Mouse (Mus musculus): ENCODE measurements around the gene Gm20518.

Gene Gm20518

GRCm38 (mm10) chr16:17893923-17894322, 2.5 kb upstream of the Gm20518 start, which contains the start of gene Tssk1:
Tssk1 (plus strand) TSS chr16:17894223.
- no peak for DNase-seq

GRCm38 (mm10) chr16:17892606-17893005, 1.1 kb upstream of the Gm20518 start:
- DNase-seq: peak; percentile 87

GRCm38 (mm10) chr16:17890917-17891566, 429 bp downstream of the Gm20518 start:
- peak; percentile 91 for DNase-seq

GRCm38 (mm10) chr16:17890342-17890727, 1.1 kb downstream of the Gm20518 start:
- DNase-seq: no peak

- DNase-seq: no peak
Measured at GRCm38 (mm10) chr16:17889689-17890341, 1.7 kb downstream of the Gm20518 start.

GRCm38 (mm10) chr16:17884116-17884515, 7.4 kb downstream of the Gm20518 start:
- DNase-seq: no peak

GRCm38 (mm10) chr16:17882196-17882595, 9.3 kb downstream of the Gm20518 start:
- DNase-seq: no peak

GRCm38 (mm10) chr16:17879571-17879970, 11.9 kb downstream of the Gm20518 start:
- no peak for DNase-seq

GRCm38 (mm10) chr16:17876096-17876495, 15.4 kb downstream of the Gm20518 start:
- no peak for DNase-seq

GRCm38 (mm10) chr16:17875174-17875573, 16.3 kb downstream of the Gm20518 start:
- DNase-seq: no peak

- no peak for DNase-seq
Measured at GRCm38 (mm10) chr16:17872995-17873394, 18.5 kb downstream of the Gm20518 start.

- no peak for DNase-seq
Measured at GRCm38 (mm10) chr16:17871248-17871647, 20.2 kb downstream of the Gm20518 start.

GRCm38 (mm10) chr16:17865770-17866169, 25.7 kb downstream of the Gm20518 start:
- DNase-seq: no peak

GRCm38 (mm10) chr16:17865293-17865692, 26.2 kb downstream of the Gm20518 start:
- no peak for DNase-seq

- DNase-seq: no peak
Measured at GRCm38 (mm10) chr16:17858592-17858991, 32.9 kb downstream of the Gm20518 start.

GRCm38 (mm10) chr16:17857157-17857556, 34.3 kb downstream of the Gm20518 start:
- no peak for DNase-seq

GRCm38 (mm10) chr16:17853263-17853662, 38.2 kb downstream of the Gm20518 start:
- no peak for DNase-seq

- DNase-seq: peak; percentile 86
Measured at GRCm38 (mm10) chr16:17851860-17852259, 39.6 kb downstream of the Gm20518 start.

- DNase-seq: no peak
Measured at GRCm38 (mm10) chr16:17851331-17851730, 40.1 kb downstream of the Gm20518 start.

GRCm38 (mm10) chr16:17849486-17849885, 42.0 kb downstream of the Gm20518 start:
- no peak for DNase-seq

GRCm38 (mm10) chr16:17848928-17849327, 42.5 kb downstream of the Gm20518 start:
- no peak for DNase-seq

GRCm38 (mm10) chr16:17848431-17848830, 43.0 kb downstream of the Gm20518 start:
- no peak for DNase-seq

- DNase-seq: no peak
Measured at GRCm38 (mm10) chr16:17843701-17844365, 47.6 kb downstream of the Gm20518 start.

GRCm38 (mm10) chr16:17842437-17842836, 49.0 kb downstream of the Gm20518 start:
- no peak for DNase-seq
